Mouse (Mus musculus): Measurements from ENCODE around the gene Btd.

The Btd gene

GRCm38 (mm10) chr14:31640890-31641505 is at the start of gene Btd, which contains the start of gene Hacl1:
TSS of gene Btd (plus strand) at chr14:31641028.
TSS of gene Hacl1 (minus strand) at chr14:31641286.
- in situ Hi-C loops (cut with MboI, MseI), result loop anchor here in 1 of 2 experiments (25.0 kb wide), 1 partner anchor 846 kb away; no protein-coding TSS in a partner anchor

- in situ Hi-C loops (cut with MboI, MseI), result loop anchor here in 1 of 2 experiments (5.0 kb wide), 1 partner anchor 36 kb away; no protein-coding TSS in a partner anchor
Observed at GRCm38 (mm10) chr14:31591243-31591642, 49.6 kb upstream of the Btd start, which contains the start of gene Colq. TSS of gene Colq (minus strand) at chr14:31591343.

GRCm38 (mm10) chr14:31593036-31593435 is 47.8 kb upstream of the Btd start:
- in situ Hi-C loops (cut with MboI, MseI), result loop anchor here in 1 of 2 experiments (5.0 kb wide), 1 partner anchor 34 kb away; no protein-coding TSS in a partner anchor

GRCm38 (mm10) chr14:31594693-31595092 is 46.1 kb upstream of the Btd start:
- in situ Hi-C loops (cut with MboI, MseI), result loop anchor here in 1 of 2 experiments (5.0 kb wide), 1 partner anchor 33 kb away; no protein-coding TSS in a partner anchor

- in situ Hi-C loops (cut with MboI, MseI), result no loop called here
Observed at GRCm38 (mm10) chr14:31596408-31596807, 44.4 kb upstream of the Btd start.

- in situ Hi-C loops (cut with MboI, MseI), result no loop called here
Observed at GRCm38 (mm10) chr14:31597446-31597845, 43.4 kb upstream of the Btd start.

- in situ Hi-C loops (cut with MboI, MseI), result loop anchor here in 1 of 2 experiments (10.0 kb wide), 1 partner anchor 847 kb away; no protein-coding TSS in a partner anchor
Observed at GRCm38 (mm10) chr14:31601908-31602615, 38.8 kb upstream of the Btd start.

GRCm38 (mm10) chr14:31602616-31602979 is 38.2 kb upstream of the Btd start:
- in situ Hi-C loops (cut with MboI, MseI), result loop anchor here in 1 of 2 experiments (10.0 kb wide), 1 partner anchor 848 kb away; no protein-coding TSS in a partner anchor

GRCm38 (mm10) chr14:31604916-31605315 is 35.9 kb upstream of the Btd start:
- in situ Hi-C loops (cut with MboI, MseI), result loop anchor here in 1 of 2 experiments (10.0 kb wide), 1 partner anchor 850 kb away; no protein-coding TSS in a partner anchor

- in situ Hi-C loops (cut with MboI, MseI), result loop anchor here in 1 of 2 experiments (10.0 kb wide), 1 partner anchor 851 kb away; no protein-coding TSS in a partner anchor
Observed at GRCm38 (mm10) chr14:31605514-31605913, 35.3 kb upstream of the Btd start.

- in situ Hi-C loops (cut with MboI, MseI), result no loop called here
Observed at GRCm38 (mm10) chr14:31611986-31612385, 28.8 kb upstream of the Btd start.

- in situ Hi-C loops (cut with MboI, MseI), result no loop called here
Observed at GRCm38 (mm10) chr14:31613671-31614070, 27.2 kb upstream of the Btd start.

GRCm38 (mm10) chr14:31617204-31617603 is 23.6 kb upstream of the Btd start:
- in situ Hi-C loops (cut with MboI, MseI), result no loop called here

GRCm38 (mm10) chr14:31617997-31618396 is 22.8 kb upstream of the Btd start:
- in situ Hi-C loops (cut with MboI, MseI), result no loop called here

- in situ Hi-C loops (cut with MboI, MseI), result no loop called here
Observed at GRCm38 (mm10) chr14:31620591-31621223, 20.1 kb upstream of the Btd start.

- in situ Hi-C loops (cut with MboI, MseI), result no loop called here
Observed at GRCm38 (mm10) chr14:31622748-31623147, 18.1 kb upstream of the Btd start.

- in situ Hi-C loops (cut with MboI, MseI), result loop anchor here in 1 of 2 experiments (25.0 kb wide), 1 partner anchor 857 kb away; no protein-coding TSS in a partner anchor
Observed at GRCm38 (mm10) chr14:31630677-31631076, 10.2 kb upstream of the Btd start.

GRCm38 (mm10) chr14:31640346-31640889 is 410 bp upstream of the Btd start, which contains the start of gene Gm49387:
TSS of gene Gm49387 (minus strand) at chr14:31640878.
- in situ Hi-C loops (cut with MboI, MseI), result loop anchor here in 1 of 2 experiments (25.0 kb wide), 1 partner anchor 847 kb away; no protein-coding TSS in a partner anchor

- in situ Hi-C loops (cut with MboI, MseI), result loop anchor here in 1 of 2 experiments (25.0 kb wide), 1 partner anchor 846 kb away; no protein-coding TSS in a partner anchor
Observed at GRCm38 (mm10) chr14:31641506-31642155, 803 bp downstream of the Btd start.

- in situ Hi-C loops (cut with MboI, MseI), result loop anchor here in 1 of 2 experiments (25.0 kb wide), 1 partner anchor 843 kb away; no protein-coding TSS in a partner anchor
Observed at GRCm38 (mm10) chr14:31644183-31644830, 3.5 kb downstream of the Btd start.

Measured in T-helper 17 cell (primary cell).